Mouse (Mus musculus) CH12.LX (cell line): ENCODE measurements at regions not wholly inside any gene's neighbourhood (a gene's known extent, or its start where the extent isn't known, plus 50 kb on each side); places are given as distances from the start of the nearest gene placed in this dataset.

Source experiments
- DNase-seq: peaks from one replicate; pipeline ENCODE4 v3.0.0-alpha.2; 2013; ENCODE audit errors: extremely low read depth
- H3K27ac ChIP-seq: 2 replicates; pipeline ENCODE4 v1.5.1; 2012; ENCODE audit warnings: low read depth, mild to moderate bottlenecking, control low read depth, moderate library complexity; ENCODE audit not compliant: insufficient read depth
- H3K27me3 ChIP-seq: replicated peaks from 2 replicates; pipeline ENCODE3; 2012; ENCODE audit warnings: inconsistent platforms
- H3K36me3 ChIP-seq, 2 experiments: replicated peaks in 1 of 2; 2 replicates each; pipeline versions ENCODE3 to v1.6.1; 2012; ENCODE audit warnings: inconsistent platforms in 1 of 2, low read length in 1 of 2, mild to moderate bottlenecking in 1 of 2, mixed read lengths in 1 of 2, moderate library complexity in 1 of 2; ENCODE audit not compliant: control insufficient read depth in 1 of 2, insufficient read depth in 1 of 2
- H3K4me1 ChIP-seq, 2 experiments: 2 replicates each; pipeline ENCODE4 v1.6.1; 2012; ENCODE audit warnings: inconsistent platforms in 1 of 2, moderate library complexity in 1 of 2; ENCODE audit not compliant: insufficient read depth in 2 of 2, control insufficient read depth in 1 of 2
- H3K4me2 ChIP-seq: 2 replicates; pipeline ENCODE4 v1.6.1; 2012; ENCODE audit warnings: low read depth, mild to moderate bottlenecking, control low read depth; ENCODE audit not compliant: poor library complexity, insufficient read depth, severe bottlenecking
- H3K4me3 ChIP-seq, 3 experiments: fragments of 150-350 bp in 1 of 3; sonication (generic) in 1 of 3; replicated peaks in 1 of 3; 2 replicates each; pipeline versions ENCODE3 to v1.5.1; 2011 to 2012; ENCODE audit warnings: low read depth in 2 of 3, low read length in 2 of 3, mild to moderate bottlenecking in 2 of 3, moderate library complexity in 2 of 3, control low read depth in 1 of 3, improper control_type of control experiment in 1 of 3, inconsistent platforms in 1 of 3, mixed read lengths in 1 of 3; ENCODE audit not compliant: poor library complexity in 1 of 3
- H3K79me2 ChIP-seq: replicated peaks from 2 replicates; pipeline ENCODE4 v1.6.1; 2012; ENCODE audit warnings: mild to moderate bottlenecking, moderate library complexity; ENCODE audit not compliant: control insufficient read depth, poor library complexity, insufficient read depth, severe bottlenecking; ENCODE audit errors: extremely low read depth
- H3K9ac ChIP-seq: 2 replicates; pipeline ENCODE4 v1.6.1; 2012; ENCODE audit warnings: low read depth, mild to moderate bottlenecking, control low read depth, moderate library complexity; ENCODE audit not compliant: insufficient read depth
- H3K9me3 ChIP-seq: replicated peaks from 2 replicates; pipeline ENCODE3; 2012; ENCODE audit warnings: low read length, inconsistent platforms, mixed read lengths
- BHLHE40 ChIP-seq: IDR thresholded peaks from 2 replicates; pipeline ENCODE4 v1.6.1; 2011; ENCODE audit warnings: mild to moderate bottlenecking, low read depth, low read length, improper control_type of control experiment
- CHD2 ChIP-seq: IDR thresholded peaks from 2 replicates; pipeline ENCODE4 v1.6.1; 2011; ENCODE audit warnings: low read length, improper control_type of control experiment
- ELF1 ChIP-seq: IDR thresholded peaks from 2 replicates; pipeline ENCODE4 v1.6.1; 2014; ENCODE audit warnings: low read depth, mild to moderate bottlenecking, inconsistent platforms, low read length, improper control_type of control experiment
- EP300 ChIP-seq: IDR thresholded peaks from 2 replicates; pipeline ENCODE4 v1.6.1; 2011; ENCODE audit warnings: low read length, improper control_type of control experiment
- ETS1 ChIP-seq: conservative IDR thresholded peaks from 2 replicates; pipeline ENCODE4 v1.6.1; 2012; ENCODE audit warnings: low read depth, mild to moderate bottlenecking, inconsistent platforms, low read length, improper control_type of control experiment, moderate library complexity
- GABPA ChIP-seq: IDR thresholded peaks from 2 replicates; pipeline ENCODE4 v1.6.1; 2012; ENCODE audit warnings: low read depth, low read length, improper control_type of control experiment, inconsistent platforms; ENCODE audit not compliant: insufficient replicate concordance
- IRF4 ChIP-seq: IDR thresholded peaks from 2 replicates; pipeline ENCODE4 v1.6.1; 2014; ENCODE audit warnings: low read depth, mild to moderate bottlenecking, inconsistent platforms, low read length, improper control_type of control experiment
- JUN ChIP-seq: IDR thresholded peaks from 2 replicates; pipeline ENCODE4 v1.6.1; 2011; ENCODE audit warnings: low read depth, mild to moderate bottlenecking, low read length, improper control_type of control experiment, moderate library complexity; ENCODE audit not compliant: insufficient read depth
- MAX ChIP-seq: IDR thresholded peaks from 2 replicates; pipeline ENCODE4 v1.6.1; 2011; ENCODE audit warnings: low read length, improper control_type of control experiment
- MAZ ChIP-seq: IDR thresholded peaks from 2 replicates; pipeline ENCODE4 v1.6.1; 2012; ENCODE audit warnings: low read depth, mild to moderate bottlenecking, inconsistent platforms, low read length, improper control_type of control experiment, moderate library complexity
- MEF2A ChIP-seq: IDR thresholded peaks from 2 replicates; pipeline ENCODE4 v1.6.1; 2014; ENCODE audit warnings: low read depth, mild to moderate bottlenecking, inconsistent platforms, low read length, improper control_type of control experiment, borderline replicate concordance
- MYC ChIP-seq: IDR thresholded peaks from 2 replicates; pipeline ENCODE4 v1.6.1; 2011; ENCODE audit warnings: low read depth, mild to moderate bottlenecking, improper control_type of control experiment, low read length
- NRF1 ChIP-seq: IDR thresholded peaks from 2 replicates; pipeline ENCODE4 v1.6.1; 2014; ENCODE audit warnings: low read depth, mild to moderate bottlenecking, inconsistent platforms, low read length, improper control_type of control experiment, moderate library complexity
- POLR2AphosphoS2 ChIP-seq: IDR thresholded peaks from 2 replicates; pipeline ENCODE4 v1.6.1; 2011; ENCODE audit warnings: low read depth, low read length, improper control_type of control experiment
- SIN3A ChIP-seq: IDR thresholded peaks from 2 replicates; pipeline ENCODE4 v1.6.1; 2012; ENCODE audit warnings: low read length, improper control_type of control experiment, inconsistent platforms
- TBP ChIP-seq: conservative IDR thresholded peaks from 2 replicates; pipeline ENCODE4 v1.6.1; 2011; ENCODE audit warnings: low read depth, low read length, improper control_type of control experiment
- UBTF ChIP-seq: IDR thresholded peaks from 2 replicates; pipeline ENCODE4 v1.6.1; 2012; ENCODE audit warnings: low read depth, mild to moderate bottlenecking, inconsistent platforms, low read length, improper control_type of control experiment, moderate library complexity
- USF1 ChIP-seq: IDR thresholded peaks from 2 replicates; pipeline ENCODE4 v1.6.1; 2014; ENCODE audit warnings: low read depth, mild to moderate bottlenecking, inconsistent platforms, low read length, improper control_type of control experiment
- USF2 ChIP-seq: conservative IDR thresholded peaks from 2 replicates; pipeline ENCODE4 v1.6.1; 2011; ENCODE audit warnings: low read depth, low read length, improper control_type of control experiment
- ZC3H11A ChIP-seq: IDR thresholded peaks from 2 replicates; pipeline ENCODE4 v1.6.1; 2012; ENCODE audit warnings: low read depth, mild to moderate bottlenecking, inconsistent platforms, low read length, improper control_type of control experiment
- ZKSCAN1 ChIP-seq: IDR thresholded peaks from 2 replicates; pipeline ENCODE4 v1.6.1; 2012; ENCODE audit warnings: low read depth, inconsistent platforms, low read length, improper control_type of control experiment, borderline replicate concordance
- ZMIZ1 ChIP-seq: IDR thresholded peaks from 2 replicates; pipeline ENCODE4 v1.6.1; 2012; ENCODE audit warnings: low read depth, mild to moderate bottlenecking, inconsistent platforms, low read length, improper control_type of control experiment
- ZNF384 ChIP-seq: IDR thresholded peaks from 2 replicates; pipeline ENCODE4 v1.6.1; 2012; ENCODE audit warnings: low read depth, low read length, improper control_type of control experiment, inconsistent platforms
- dilution Hi-C: fragments of 300-500 bp; cut with MboI; formaldehyde crosslinking; loops from 2 replicates; pipeline ENCODE4 v1.14.3; 2020; ENCODE audit warnings: low sequenced_read_pairs; ENCODE audit not compliant: extremely low pct_unique_long_range_greater_than_20kb, extremely low pct_ligation_motif_present
- in situ Hi-C: fragments of 300-500 bp; cut with MboI; formaldehyde crosslinking; loops from 3 replicates; pipeline ENCODE4 v1.14.3; 2019; ENCODE audit warnings: low sequenced_read_pairs, low pct_ligation_motif_present, low pct_unique_long_range_greater_than_20kb, mixed read lengths

DNA sequence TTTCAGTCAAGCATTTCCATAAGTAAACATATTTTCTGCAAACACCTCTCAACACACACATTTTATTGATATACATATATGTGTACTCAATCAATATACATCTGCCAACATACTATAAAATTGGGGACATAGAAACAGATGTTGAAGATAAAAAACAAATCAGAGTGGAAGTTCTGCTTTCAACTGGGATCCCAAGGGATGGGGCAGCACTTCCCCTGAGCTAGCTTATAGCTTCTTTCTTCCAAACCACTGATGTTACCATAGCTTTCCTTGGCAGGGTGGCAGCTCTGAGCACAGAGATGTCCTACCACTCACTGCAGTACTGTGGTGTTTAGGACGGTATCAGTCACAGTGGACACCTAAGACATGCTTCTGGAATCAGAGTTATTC is 75.4 kb upstream of the Lnx1 start:
- peaks cover 0 to 14% of the 10 kb centered on the region in 2 experiments; a peak in 2 of 4 replicates for H3K4me1 ChIP-seq
- H3K79me2 ChIP-seq = no peaks in the 10 kb centered on the region
- no peak overlapping the region for H3K27ac ChIP-seq
- TF ChIP-seq ZNF384 (no peak), MYC (no peak), ETS1 (no peak), CHD2 (no peak), EP300 (no peak)
- TF ChIP-seq, all 38 proteins: peak for 0
- DNase-seq = no peak
- in situ Hi-C loops (no loop called here), dilution Hi-C loops (no loop called here)
- Histone ChIP-seq H3K4me3 (no peak overlapping the region), H3K9ac (no peak overlapping the region), H3K27me3 (no peaks in the 10 kb centered on the region), H3K4me2 (no peak overlapping the region), H3K9me3 (no peaks in the 10 kb centered on the region), H3K36me3 (no peaks in the 10 kb centered on the region)

DNA sequence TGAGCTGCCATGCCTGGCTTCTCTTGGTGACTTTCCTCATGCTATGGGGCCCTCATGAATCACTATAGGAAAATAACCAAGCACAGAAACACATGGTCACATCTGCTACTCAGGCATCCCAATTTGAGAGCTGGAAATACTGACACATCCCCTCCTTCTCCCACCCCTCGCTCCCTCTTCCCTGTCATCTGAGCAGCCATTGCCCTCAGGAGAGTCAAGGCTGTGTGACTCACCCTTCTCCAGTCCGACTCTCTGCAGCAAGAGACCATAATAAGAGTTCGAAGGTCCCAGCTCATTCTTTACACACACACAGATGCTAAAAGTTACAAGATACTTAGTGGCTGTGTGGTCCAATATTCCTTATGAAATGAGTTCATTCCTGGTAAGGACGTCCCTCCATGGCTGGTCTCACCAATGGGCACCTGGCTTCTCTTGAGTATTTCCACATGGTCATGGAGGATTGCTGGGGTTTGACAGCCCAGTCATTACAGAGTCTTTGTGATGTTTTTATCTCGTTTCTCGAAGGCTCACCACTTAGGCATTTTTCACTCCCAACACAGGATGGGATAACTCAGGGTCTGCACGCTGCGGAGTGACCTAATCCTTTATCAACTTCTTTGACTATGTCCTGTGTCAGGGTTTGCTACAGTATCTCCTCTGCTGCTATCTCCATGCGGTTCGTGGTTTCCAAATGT is 74.8 kb upstream of the Lnx1 start:
- no peaks in the 10 kb centered on the region for H3K9me3 ChIP-seq
- no peaks in the 10 kb centered on the region for H3K27me3 ChIP-seq
- TF ChIP-seq USF1 (no peak), MAX (no peak), JUN (no peak), IRF4 (no peak), TBP (no peak), MEF2A (no peak), MAZ (no peak), NRF1 (no peak)
- in situ Hi-C loops = no loop called here
- DNase-seq = no peak
- H3K9ac ChIP-seq = no peak overlapping the region
- no peaks in the 10 kb centered on the region for H3K79me2 ChIP-seq
- no peaks in the 10 kb centered on the region for H3K36me3 ChIP-seq
- no peak overlapping the region for H3K4me2 ChIP-seq
- H3K27ac ChIP-seq = no peak overlapping the region
- dilution Hi-C loops = no loop called here
- H3K4me3 ChIP-seq = no peak overlapping the region
- H3K4me1 ChIP-seq = peaks cover 0 to 11% of the 10 kb centered on the region in 2 experiments; a peak in 2 of 4 replicates

DNA sequence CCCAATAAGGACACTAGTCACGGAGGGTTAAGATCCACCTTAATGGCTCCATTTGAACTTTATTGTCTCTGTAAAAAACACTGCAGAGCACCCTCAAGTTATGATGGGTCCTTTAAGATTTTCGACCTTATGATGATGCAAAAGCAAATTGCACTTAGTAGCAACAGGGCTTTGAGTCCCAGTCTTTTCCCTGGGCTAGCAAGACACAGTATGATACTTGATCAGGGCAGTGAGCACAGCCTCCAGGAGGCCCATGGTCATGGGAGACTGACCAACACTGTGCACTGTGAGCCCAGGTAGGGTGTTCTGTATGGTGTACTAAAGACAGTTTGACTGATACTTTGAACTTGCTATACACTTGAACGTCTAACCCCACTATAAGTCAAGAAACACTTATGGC is 73.4 kb upstream of the Lnx1 start:
- DNase-seq = no peak
- Histone ChIP-seq H3K27ac (no peak overlapping the region), H3K36me3 (no peaks in the 10 kb centered on the region), H3K4me1 (peaks cover 0 to 8% of the 10 kb centered on the region in 2 experiments; a peak in 2 of 4 replicates), H3K79me2 (no peaks in the 10 kb centered on the region), H3K9ac (no peak overlapping the region), H3K4me2 (no peak overlapping the region), H3K4me3 (no peak overlapping the region), H3K27me3 (no peaks in the 10 kb centered on the region), H3K9me3 (peaks cover 3% of the 10 kb centered on the region)
- no peak for TF ChIP-seq ZNF384
- no peak for TF ChIP-seq ELF1
- TF ChIP-seq UBTF = no peak
- TF ChIP-seq ZMIZ1 = no peak
- no peak for TF ChIP-seq SIN3A
- TF ChIP-seq ETS1 = no peak
- no peak for TF ChIP-seq ZC3H11A
- no peak for TF ChIP-seq IRF4
- TF ChIP-seq BHLHE40 = no peak
- TF ChIP-seq POLR2AphosphoS2 = no peak
- no peak for TF ChIP-seq MAZ
- TF ChIP-seq GABPA = no peak
- TF ChIP-seq USF2 = no peak
- no peak for TF ChIP-seq ZKSCAN1
- dilution Hi-C loops = no loop called here
- in situ Hi-C loops = no loop called here
